Mouse (Mus musculus): Measurements from ENCODE around the gene 1700021F05Rik.

Gene 1700021F05Rik

GRCm38 (mm10) chr10:43481179-43481578, 59.6 kb downstream of the 1700021F05Rik start:
- no peak for DNase-seq

- no peak for DNase-seq
Observed at GRCm38 (mm10) chr10:43480227-43480849, 60.5 kb downstream of the 1700021F05Rik start.

- peak; percentile 93 for DNase-seq
Observed at GRCm38 (mm10) chr10:43479436-43480157, 61.2 kb downstream of the 1700021F05Rik start.

- peak; percentile 55 for DNase-seq
Observed at GRCm38 (mm10) chr10:43478751-43479435, 61.9 kb downstream of the 1700021F05Rik start, which contains the start of gene Bend3. Gene Bend3 (plus strand): TSS chr10:43478831.

- peak; percentile 75 for DNase-seq
Observed at GRCm38 (mm10) chr10:43477865-43478681, 62.7 kb downstream of the 1700021F05Rik start.

DNA sequence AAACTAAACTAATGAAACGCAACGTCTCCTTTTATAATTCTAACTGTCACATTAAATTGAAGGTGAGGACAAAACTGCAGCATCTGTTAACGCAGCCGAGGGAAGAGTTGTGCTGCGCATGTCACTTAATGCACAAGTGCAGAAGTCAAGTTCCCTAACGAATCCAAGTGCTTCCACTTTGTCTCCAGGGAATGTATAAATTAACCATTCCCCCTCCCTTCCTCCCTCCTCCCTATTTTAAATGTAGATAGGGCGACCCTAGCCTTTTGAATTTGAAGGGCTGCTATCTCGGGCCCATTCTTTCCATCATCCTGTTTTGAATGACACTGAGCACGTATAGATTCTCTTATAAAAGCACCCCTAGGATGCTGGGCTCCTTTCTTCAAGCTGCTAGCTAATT, 63.3 kb downstream of the 1700021F05Rik start:
- no peak for DNase-seq

DNA sequence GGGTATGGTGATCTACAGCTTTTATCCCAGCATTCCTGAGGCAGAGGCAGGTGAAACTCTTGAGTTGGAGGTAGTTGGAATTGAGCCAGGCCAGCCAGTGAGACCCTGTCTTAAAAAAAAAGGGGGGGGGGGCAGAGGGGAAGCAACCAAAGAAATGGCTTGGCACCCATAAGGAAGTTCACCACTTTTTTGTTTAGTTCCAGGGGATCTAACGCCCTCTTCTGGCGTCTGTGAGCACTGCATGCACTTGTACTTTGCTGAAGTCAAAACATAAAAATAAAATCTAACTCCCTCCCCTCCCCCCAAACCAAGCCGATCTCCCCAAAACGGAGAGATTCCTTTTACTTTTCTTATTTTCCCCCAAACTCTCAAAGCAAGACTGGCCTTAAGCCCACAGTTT, 65.4 kb downstream of the 1700021F05Rik start:
- DNase-seq = peak; percentile 46

Data from liver (tissue).